Mouse (Mus musculus): Measurements from ENCODE around the gene Usp31. TPM values are rescaled to one million over a fixed set of nuclear protein-coding genes. Genes with fewer than 3 reads are reported as not detected.

The Usp31 gene
- polyA plus RNA-seq, 1 experiment from 2014 or later = 2.1 TPM

DNA sequence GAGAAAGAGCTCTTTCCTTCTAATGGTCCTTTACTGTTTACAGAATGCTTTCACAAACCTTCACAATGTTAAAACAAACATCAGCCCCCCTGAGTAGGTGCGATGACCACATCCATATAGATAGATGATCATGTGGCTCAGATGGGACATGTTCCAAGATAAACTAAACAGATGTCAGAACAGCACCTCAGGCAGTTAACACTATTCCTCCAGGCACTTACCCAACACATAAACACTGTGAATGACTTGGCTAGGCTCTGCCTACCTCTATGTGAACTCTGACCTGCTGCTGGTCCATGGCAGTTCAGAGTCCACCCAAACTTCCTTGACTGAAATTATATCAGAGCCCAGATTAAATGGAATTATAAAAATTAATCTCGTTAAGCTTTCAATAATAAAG, 54.4 kb downstream of the Usp31 start:
- Histone ChIP-seq H3K27me3 (no peaks in the 10 kb centered on the region), H3K9me3 (no peaks in the 10 kb centered on the region), H3K36me3 (peaks cover 33% of the 10 kb centered on the region), H3K4me2 (no peak overlapping the region), H3K27ac (no peak overlapping the region), H3K4me1 (no peaks in the 10 kb centered on the region), H3K4me3 (no peak overlapping the region), H3K9ac (no peak overlapping the region)
- WGBS = 41% methylated on average over 2 of the region's 2 CpGs
- no peak for ATAC-seq (ENCODE audit: borderline replicate concordance, extremely low read depth, low FRiP score, low TSS enrichment)

DNA sequence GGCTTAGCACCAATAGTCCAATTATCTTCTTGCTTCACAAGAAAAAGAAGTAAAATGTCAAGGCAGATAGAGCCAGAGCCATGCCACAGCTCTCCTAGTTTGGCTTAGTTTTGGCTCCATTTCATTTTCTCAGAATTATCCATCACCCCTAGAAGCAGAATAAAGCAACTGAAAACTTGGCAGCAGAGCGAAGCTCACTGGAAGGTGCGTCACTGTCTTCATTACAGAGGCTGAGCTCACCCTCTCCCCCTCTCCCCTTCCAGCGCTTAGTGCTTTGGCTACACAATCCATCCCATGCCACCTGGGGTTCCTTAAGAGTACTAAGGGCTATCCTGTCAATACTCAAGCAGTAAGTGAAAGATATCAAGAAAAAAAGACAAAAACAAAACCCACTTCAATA, 56.3 kb downstream of the Usp31 start:
- H3K4me1 ChIP-seq = no peaks in the 10 kb centered on the region
- H3K4me3 ChIP-seq = no peak overlapping the region
- ATAC-seq (ENCODE audit: borderline replicate concordance, extremely low read depth, low FRiP score, low TSS enrichment) = no peak
- H3K27ac ChIP-seq = no peak overlapping the region
- H3K27me3 ChIP-seq = no peaks in the 10 kb centered on the region
- H3K4me2 ChIP-seq = no peak overlapping the region
- H3K9ac ChIP-seq = no peak overlapping the region
- peaks cover 33% of the 10 kb centered on the region for H3K36me3 ChIP-seq
- 75% methylated on average over 3 of the region's 3 CpGs for WGBS
- H3K9me3 ChIP-seq = no peaks in the 10 kb centered on the region

DNA sequence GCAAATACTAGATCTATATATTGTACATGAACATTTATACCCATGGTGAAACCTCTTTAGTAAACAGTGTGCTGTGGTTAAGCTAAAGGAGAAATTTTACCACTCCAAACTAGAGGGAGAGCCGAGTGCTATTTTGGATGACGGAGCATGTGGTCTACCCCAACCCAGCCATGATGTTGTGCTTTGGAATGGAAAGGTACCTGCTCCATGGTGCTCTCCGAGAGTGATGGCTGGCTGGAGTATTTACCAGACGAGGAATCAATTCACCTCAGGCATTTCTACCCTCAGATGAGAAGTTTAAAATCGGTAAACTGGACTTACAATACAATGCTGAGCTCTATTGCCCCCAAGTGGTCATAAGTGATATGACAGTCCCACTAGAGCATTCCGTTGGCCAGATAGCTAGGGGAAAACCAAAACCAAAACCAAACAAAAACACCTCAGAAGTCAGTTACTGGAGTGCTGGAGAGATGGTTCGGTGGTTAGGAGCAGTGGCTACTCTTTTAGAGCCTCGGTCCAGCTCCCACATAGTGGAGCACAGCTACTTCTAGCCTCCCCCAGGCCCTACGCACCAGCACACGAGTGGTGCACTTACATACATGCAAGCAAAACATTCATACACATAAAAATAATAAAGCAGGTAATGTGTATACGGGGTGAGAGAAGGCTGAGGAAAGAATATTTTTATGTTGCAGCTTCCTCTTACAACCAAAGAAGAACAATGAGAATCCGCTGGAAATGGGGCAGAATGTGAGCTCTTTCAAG, 65.9 kb downstream of the Usp31 start:
- Histone ChIP-seq H3K9ac (no peak overlapping the region), H3K36me3 (no peaks in the 10 kb centered on the region), H3K27ac (no peak overlapping the region), H3K4me1 (no peaks in the 10 kb centered on the region), H3K4me3 (no peak overlapping the region), H3K9me3 (no peaks in the 10 kb centered on the region), H3K4me2 (no peak overlapping the region), H3K27me3 (no peaks in the 10 kb centered on the region)
- ATAC-seq (ENCODE audit: borderline replicate concordance, extremely low read depth, low FRiP score, low TSS enrichment) = no peak
- 50% methylated on average over 12 of the region's 12 CpGs for WGBS

DNA sequence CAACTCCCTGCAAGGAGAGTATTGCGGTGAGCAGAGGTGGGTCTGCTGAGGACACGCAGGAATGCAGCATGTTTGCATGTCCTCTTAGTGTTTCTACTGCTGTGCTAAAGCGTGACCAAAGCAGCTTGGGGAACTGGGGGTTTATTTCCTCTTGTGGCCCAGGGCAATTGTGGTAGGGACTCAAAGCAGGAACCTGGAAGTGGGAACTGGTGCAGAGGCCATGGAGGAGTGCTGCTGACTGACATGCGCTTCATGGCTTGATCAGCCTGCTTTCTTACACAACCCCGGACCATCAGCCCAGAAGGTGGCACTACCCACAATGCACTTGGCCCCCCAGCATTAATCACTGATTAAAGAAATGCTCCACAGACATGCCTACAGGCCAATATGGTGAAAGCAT, 70.3 kb downstream of the Usp31 start:
- Histone ChIP-seq H3K27me3 (no peaks in the 10 kb centered on the region), H3K4me3 (no peak overlapping the region), H3K9ac (no peak overlapping the region), H3K36me3 (no peaks in the 10 kb centered on the region), H3K9me3 (no peaks in the 10 kb centered on the region), H3K4me1 (no peaks in the 10 kb centered on the region), H3K27ac (no peak overlapping the region), H3K4me2 (no peak overlapping the region)
- ATAC-seq (ENCODE audit: borderline replicate concordance, extremely low read depth, low FRiP score, low TSS enrichment) = no peak
- WGBS = 78% methylated on average over 5 of the region's 5 CpGs

DNA sequence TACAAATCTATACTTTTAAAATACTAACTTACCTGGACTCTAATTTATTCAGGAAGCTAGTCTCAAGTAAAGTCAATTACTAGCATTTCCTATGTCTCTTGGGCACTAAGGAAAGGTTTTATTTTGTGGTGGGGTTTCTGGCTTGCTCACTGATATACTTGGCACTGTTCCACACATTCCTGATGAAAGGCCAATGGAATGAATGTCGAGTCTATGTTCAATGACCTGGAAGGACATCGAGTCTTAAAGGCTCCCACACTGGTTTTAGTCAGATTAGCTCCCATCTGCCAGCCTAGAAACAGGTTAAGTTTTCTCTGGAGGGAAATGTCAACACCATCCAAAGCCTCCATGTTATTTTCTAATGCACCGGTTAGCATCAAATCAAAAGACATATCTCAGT, 72.8 kb downstream of the Usp31 start:
- Histone ChIP-seq H3K27ac (no peak overlapping the region), H3K36me3 (no peaks in the 10 kb centered on the region), H3K4me3 (no peak overlapping the region), H3K9ac (no peak overlapping the region), H3K9me3 (no peaks in the 10 kb centered on the region), H3K4me2 (no peak overlapping the region), H3K27me3 (no peaks in the 10 kb centered on the region), H3K4me1 (no peaks in the 10 kb centered on the region)
- 60% methylated on average over 3 of the region's 3 CpGs for WGBS
- ATAC-seq (ENCODE audit: borderline replicate concordance, extremely low read depth, low FRiP score, low TSS enrichment) = no peak

DNA sequence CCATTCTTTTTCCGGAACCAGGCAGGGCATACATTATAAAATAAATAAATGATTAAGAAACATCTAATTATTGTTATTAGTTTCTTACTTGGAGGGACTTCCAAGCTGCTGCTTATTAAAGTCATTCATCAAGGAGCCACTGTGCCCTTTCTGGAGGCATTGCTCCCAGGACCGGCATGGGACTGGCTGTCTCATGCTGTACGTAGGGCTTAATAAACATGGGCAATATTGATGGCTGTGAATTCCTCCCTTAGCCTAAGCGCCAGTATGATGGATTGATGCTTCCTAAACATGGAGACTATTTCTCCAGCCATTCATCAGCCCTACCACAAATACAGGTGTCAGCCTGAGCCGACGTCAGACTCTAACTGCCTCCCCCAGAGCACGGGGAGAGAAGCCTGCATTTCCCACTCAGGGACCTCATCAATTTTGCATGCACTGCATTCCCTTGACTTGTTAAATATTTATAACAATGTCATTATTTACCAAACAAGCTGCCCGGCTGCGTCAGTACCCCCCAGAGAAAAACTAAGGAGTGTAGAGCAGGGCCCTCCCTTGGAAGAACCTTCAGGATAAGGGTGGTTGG, 84.1 kb downstream of the Usp31 start:
- no peak for ATAC-seq (ENCODE audit: borderline replicate concordance, extremely low read depth, low FRiP score, low TSS enrichment)
- no peaks in the 10 kb centered on the region for H3K9me3 ChIP-seq
- H3K4me3 ChIP-seq = no peak overlapping the region
- H3K36me3 ChIP-seq = no peaks in the 10 kb centered on the region
- no peak overlapping the region for H3K4me2 ChIP-seq
- 0 out of 2 replicates have a peak, but pooled peaks cover 5% of the 10 kb centered on the region for H3K27me3 ChIP-seq
- H3K9ac ChIP-seq = no peak overlapping the region
- 21% methylated on average over 9 of the region's 9 CpGs for WGBS
- no peaks in the 10 kb centered on the region for H3K4me1 ChIP-seq
- no peak overlapping the region for H3K27ac ChIP-seq

DNA sequence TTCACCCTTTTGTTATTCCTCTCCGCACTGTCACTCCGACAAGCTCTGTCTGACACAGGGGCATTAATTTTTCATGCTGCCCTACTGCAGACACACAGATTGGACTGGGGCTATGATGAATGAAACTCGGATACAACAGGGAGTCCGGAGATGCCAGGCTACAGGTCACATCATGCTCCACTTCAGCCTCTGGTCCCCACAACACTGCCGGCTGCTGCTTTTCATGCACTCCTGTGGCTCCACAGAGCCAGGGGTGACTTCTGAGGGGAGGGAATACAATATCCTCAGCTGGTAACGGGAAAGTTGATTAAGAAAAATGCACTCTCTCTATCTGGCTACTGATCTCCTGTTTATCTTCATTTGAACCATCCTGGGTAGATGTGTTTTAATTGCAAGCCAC, 84.6 kb downstream of the Usp31 start:
- H3K27me3 ChIP-seq = 0 out of 2 replicates have a peak, but pooled peaks cover 5% of the 10 kb centered on the region
- H3K4me3 ChIP-seq = no peak overlapping the region
- no peaks in the 10 kb centered on the region for H3K36me3 ChIP-seq
- no peak overlapping the region for H3K27ac ChIP-seq
- 33% methylated on average over 6 of the region's 6 CpGs for WGBS
- H3K4me2 ChIP-seq = no peak overlapping the region
- H3K9me3 ChIP-seq = no peaks in the 10 kb centered on the region
- no peak for ATAC-seq (ENCODE audit: borderline replicate concordance, extremely low read depth, low FRiP score, low TSS enrichment)
- no peaks in the 10 kb centered on the region for H3K4me1 ChIP-seq
- H3K9ac ChIP-seq = no peak overlapping the region

DNA sequence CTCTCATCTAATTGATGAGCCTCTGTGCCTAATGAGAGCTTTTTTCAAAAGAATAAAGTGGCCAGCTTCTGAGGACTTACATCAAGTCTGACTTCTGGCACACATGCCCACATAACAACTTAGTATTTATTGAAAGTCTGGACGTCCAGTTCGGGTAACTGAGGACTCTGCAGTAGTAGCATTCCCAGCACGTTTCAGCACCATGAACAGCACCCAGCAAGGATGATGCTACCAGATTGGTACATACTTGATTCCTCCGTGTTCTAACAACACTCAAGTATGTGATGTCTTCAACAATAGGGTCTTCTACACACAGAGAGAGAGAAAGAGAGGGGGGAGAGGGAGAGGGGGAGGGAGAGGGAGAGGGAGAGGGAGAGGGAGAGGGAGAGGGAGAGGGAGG, 105.4 kb downstream of the Usp31 start:
- H3K27ac ChIP-seq = no peak overlapping the region
- 22% methylated on average over 4 of the region's 4 CpGs for whole genome bisulfite sequencing
- no peaks in the 10 kb centered on the region for H3K36me3 ChIP-seq
- no peak for ATAC-seq (ENCODE audit: borderline replicate concordance, extremely low read depth, low FRiP score, low TSS enrichment)
- H3K9me3 ChIP-seq = no peaks in the 10 kb centered on the region
- no peaks in the 10 kb centered on the region for H3K27me3 ChIP-seq
- H3K4me3 ChIP-seq = no peak overlapping the region
- no peaks in the 10 kb centered on the region for H3K4me1 ChIP-seq
- H3K9ac ChIP-seq = no peak overlapping the region
- no peak overlapping the region for H3K4me2 ChIP-seq

DNA sequence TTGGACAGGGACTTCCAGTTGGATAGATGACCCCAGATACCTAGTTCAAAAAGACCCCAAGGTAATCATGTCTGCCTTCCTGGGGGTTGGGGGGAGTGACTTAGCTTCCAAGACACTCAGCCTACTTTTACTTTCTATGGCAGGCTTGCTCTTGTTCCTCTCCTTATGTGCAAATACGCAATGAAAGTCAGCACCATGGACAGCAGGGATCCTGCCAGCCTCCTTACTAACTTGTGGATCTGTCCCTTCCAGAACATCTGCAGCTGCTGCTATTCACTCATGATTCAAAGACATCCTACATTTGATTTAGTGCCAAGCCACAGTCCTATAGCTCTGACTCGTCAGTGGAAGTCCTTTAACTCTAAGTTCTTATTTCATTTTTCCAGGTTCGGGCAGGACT, 110.7 kb downstream of the Usp31 start:
- Histone ChIP-seq H3K9ac (no peak overlapping the region), H3K4me1 (no peaks in the 10 kb centered on the region), H3K4me2 (no peak overlapping the region), H3K27me3 (no peaks in the 10 kb centered on the region), H3K36me3 (no peaks in the 10 kb centered on the region), H3K27ac (no peak overlapping the region), H3K4me3 (no peak overlapping the region), H3K9me3 (no peaks in the 10 kb centered on the region)
- ATAC-seq (ENCODE audit: borderline replicate concordance, extremely low read depth, low FRiP score, low TSS enrichment) = no peak
- 58% methylated on average over 3 of the region's 3 CpGs for WGBS

DNA sequence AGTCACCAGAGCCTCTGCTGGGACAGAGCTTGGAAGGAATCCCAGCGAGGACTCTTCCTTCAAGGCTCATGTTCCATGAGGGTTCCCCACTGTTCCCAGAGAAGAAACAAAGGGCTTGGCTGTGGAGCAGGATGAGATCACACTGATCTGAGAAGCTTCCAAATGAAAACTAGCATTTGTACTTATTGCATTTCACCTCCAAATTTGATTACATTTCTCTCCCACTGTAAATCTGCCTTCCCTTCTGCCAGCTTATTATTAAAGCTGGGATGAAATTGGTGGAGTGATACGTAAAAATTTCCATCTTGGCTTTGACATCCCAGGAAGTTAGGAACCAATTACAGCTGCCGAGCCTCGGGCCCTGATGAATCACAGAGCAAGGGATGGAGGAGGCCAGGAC, 111.6 kb downstream of the Usp31 start:
- WGBS = 67% methylated on average over 4 of the region's 4 CpGs
- Histone ChIP-seq H3K27ac (no peak overlapping the region), H3K36me3 (no peaks in the 10 kb centered on the region), H3K4me2 (no peak overlapping the region), H3K27me3 (no peaks in the 10 kb centered on the region), H3K9me3 (no peaks in the 10 kb centered on the region), H3K4me3 (no peak overlapping the region), H3K4me1 (no peaks in the 10 kb centered on the region), H3K9ac (no peak overlapping the region)
- no peak for ATAC-seq (ENCODE audit: borderline replicate concordance, extremely low read depth, low FRiP score, low TSS enrichment)

DNA sequence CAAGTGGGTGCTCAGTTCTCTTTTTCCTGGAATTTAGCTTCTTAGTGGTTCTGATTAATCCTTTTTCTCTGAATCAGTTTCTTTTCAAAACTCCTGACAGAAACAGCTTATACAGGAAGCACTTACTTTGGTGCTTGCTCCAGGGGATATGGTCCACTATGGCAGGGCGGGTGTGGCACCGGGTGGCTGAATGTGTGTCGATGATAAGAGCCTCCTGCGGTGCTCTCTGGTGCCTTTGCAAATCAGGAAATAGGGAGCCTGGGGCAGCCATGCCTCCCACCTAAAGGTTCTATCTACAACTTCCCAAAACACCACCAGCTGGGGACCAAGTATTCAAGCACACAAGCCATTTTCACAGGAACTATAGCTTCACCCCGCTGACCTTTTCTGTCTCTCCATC, 112.0 kb downstream of the Usp31 start:
- no peak for ATAC-seq (ENCODE audit: borderline replicate concordance, extremely low read depth, low FRiP score, low TSS enrichment)
- H3K9ac ChIP-seq = no peak overlapping the region
- no peaks in the 10 kb centered on the region for H3K4me1 ChIP-seq
- H3K4me2 ChIP-seq = no peak overlapping the region
- H3K9me3 ChIP-seq = no peaks in the 10 kb centered on the region
- 80% methylated on average over 5 of the region's 5 CpGs for WGBS
- H3K4me3 ChIP-seq = no peak overlapping the region
- no peaks in the 10 kb centered on the region for H3K36me3 ChIP-seq
- no peak overlapping the region for H3K27ac ChIP-seq
- H3K27me3 ChIP-seq = no peaks in the 10 kb centered on the region

DNA sequence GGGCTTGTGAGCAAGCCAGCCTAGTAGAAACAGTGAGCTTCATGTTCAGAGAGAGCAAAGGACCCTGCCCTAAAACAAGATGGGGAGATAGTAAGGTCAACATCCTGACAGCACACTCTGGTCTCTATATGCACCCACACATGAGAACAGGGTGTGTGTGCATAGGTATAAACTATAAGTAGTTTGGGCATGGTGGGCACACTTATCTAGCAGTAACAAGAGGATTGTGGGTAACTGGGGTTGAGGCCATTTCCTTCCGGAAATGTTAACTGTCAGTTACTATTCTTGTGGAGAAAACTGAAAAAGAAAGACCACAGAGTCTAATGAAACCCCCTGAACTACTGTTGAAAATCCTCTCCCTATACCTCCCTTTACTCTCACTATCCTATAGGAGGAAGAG, 112.4 kb downstream of the Usp31 start:
- 90% methylated on average over 1 of the region's 1 CpGs for WGBS
- H3K9ac ChIP-seq = no peak overlapping the region
- no peak overlapping the region for H3K4me2 ChIP-seq
- H3K27me3 ChIP-seq = no peaks in the 10 kb centered on the region
- H3K9me3 ChIP-seq = no peaks in the 10 kb centered on the region
- no peak overlapping the region for H3K27ac ChIP-seq
- no peak overlapping the region for H3K4me3 ChIP-seq
- H3K36me3 ChIP-seq = no peaks in the 10 kb centered on the region
- no peaks in the 10 kb centered on the region for H3K4me1 ChIP-seq
- no peak for ATAC-seq (ENCODE audit: borderline replicate concordance, extremely low read depth, low FRiP score, low TSS enrichment)
